Mouse (Mus musculus): Measurements from ENCODE around the gene Itpkb.

DNA sequence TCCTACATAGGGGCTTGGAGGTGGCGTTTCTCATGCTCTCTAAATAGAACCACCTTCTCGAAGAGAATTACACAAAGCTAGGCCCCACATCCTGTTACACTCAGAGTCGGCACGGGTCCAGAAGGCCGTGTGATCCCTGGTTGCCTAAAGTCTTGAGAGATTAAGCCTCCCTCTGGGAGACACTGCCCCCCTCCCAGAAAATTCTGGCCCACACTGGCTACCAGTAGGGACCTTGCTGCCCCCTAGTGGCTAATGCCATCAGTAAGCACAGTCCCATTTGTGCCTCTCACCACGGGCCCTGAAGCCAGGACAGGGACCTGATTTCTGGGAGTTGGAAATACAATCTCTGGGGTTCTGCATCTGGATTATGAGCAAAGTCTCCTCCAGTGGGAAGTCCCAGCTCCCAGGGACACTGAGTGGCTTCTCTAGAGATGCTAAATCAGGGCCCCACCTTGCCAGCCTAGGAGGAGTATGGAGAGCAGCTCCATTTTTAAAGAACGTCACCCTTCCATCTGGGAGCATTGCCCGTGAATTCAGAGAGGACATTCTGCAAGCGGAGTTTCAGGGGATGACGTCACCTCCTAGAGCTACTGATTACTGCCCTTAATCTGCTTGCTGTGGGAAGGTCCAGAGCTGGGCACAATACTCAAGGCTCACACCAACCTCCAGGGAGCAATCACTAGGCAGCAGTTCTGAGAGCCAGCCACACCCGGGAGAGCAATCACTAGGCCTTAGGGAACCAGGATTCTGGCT is 92.0 kb downstream of the Itpkb start:
- TF ChIP-seq POLR2A (IDR thresholded peaks at IDR 0.05; ENCODE audit: extremely low read depth, insufficient read depth, low read length) (no peak), CTCF (IDR thresholded peaks at IDR 0.05; ENCODE audit: extremely low read depth, insufficient read depth, low read length) (peak; percentile 77)

All from cortical plate, adult 2 months (tissue).